ENCODE assay signal across 24 mouse cellular contexts in genomic region chr6:94945715-94946114, GRCm38 (mm10).
DNase-seq lines count a peak whose midpoint lies in the region; ATAC-seq and TF ChIP-seq lines count a peak whose summit lies in the region.
"Had no signal": no experiment of that assay in that cellular context is flagged by ENCODE, and none has a peak within 500 bp of the region (broad histone marks: within the 10 kb centered on the region; RNA-seq: fewer than 3 reads in every experiment).

No protein-coding gene starts in this region.

- H3K27ac ChIP-seq in forebrain, postnatal 0 days (ENCODE audit: low read depth, low read length) = no peak overlapping the region
- no peak overlapping the region for H3K27ac ChIP-seq in forebrain, embryonic 14.5 days (ENCODE audit: low read depth, low read length)
- peak overlapping the region; percentile 37; the same call in 1 of the 2 replicates for H3K27ac ChIP-seq in limb, embryonic 12.5 days
- H3K27ac ChIP-seq in limb, embryonic 10.5 days = no peak overlapping the region
- H3K27ac ChIP-seq in embryonic facial prominence, embryonic 15.5 days (replicated peaks) = peak overlapping the region; percentile 71; the same call in 1 of the 2 replicates
- H3K27ac ChIP-seq: embryonic facial prominence, embryonic 13.5 days; forebrain, embryonic 15.5 days; hindbrain, embryonic 12.5 days; hindbrain, embryonic 15.5 days had no signal

- H3K4me1 ChIP-seq in forebrain, postnatal 0 days (ENCODE audit: insufficient read depth) = no peaks in the 10 kb centered on the region
- no peaks in the 10 kb centered on the region for H3K4me1 ChIP-seq in forebrain, embryonic 14.5 days (ENCODE audit: control insufficient read depth, insufficient read depth, low read length)
- peaks cover 27% of the 10 kb centered on the region for H3K4me1 ChIP-seq in limb, embryonic 12.5 days (replicated peaks)
- H3K4me1 ChIP-seq in limb, embryonic 10.5 days = peaks cover 33% of the 10 kb centered on the region
- peaks cover 20% of the 10 kb centered on the region; the same call in 1 of the 2 replicates for H3K4me1 ChIP-seq in embryonic facial prominence, embryonic 15.5 days
- H3K4me1 ChIP-seq: forebrain, embryonic 15.5 days; hindbrain, embryonic 15.5 days had no signal

- H3K4me3 ChIP-seq in forebrain, postnatal 0 days (ENCODE audit: low read depth, low read length) = no peak overlapping the region
- no peak overlapping the region for H3K4me3 ChIP-seq in forebrain, embryonic 14.5 days (ENCODE audit: low read depth, low read length)
- H3K4me3 ChIP-seq in limb, embryonic 12.5 days (replicated peaks) = no peak overlapping the region
- H3K4me3 ChIP-seq in limb, embryonic 10.5 days = no peak overlapping the region
- no peak overlapping the region for H3K4me3 ChIP-seq in embryonic facial prominence, embryonic 15.5 days (replicated peaks)
- H3K4me3 ChIP-seq: embryonic facial prominence, embryonic 13.5 days; forebrain, embryonic 15.5 days; hindbrain, embryonic 12.5 days; hindbrain, embryonic 15.5 days had no signal

- 0 out of 2 replicates have a peak, but pooled peaks have one; percentile 4 for TF ChIP-seq CTCF in forebrain, postnatal 0 days (IDR thresholded peaks at IDR 0.05; ENCODE audit: low read depth)

- no peak overlapping the region for H3K9ac ChIP-seq in forebrain, postnatal 0 days
- H3K9ac ChIP-seq in forebrain, embryonic 14.5 days (ENCODE audit: low read length) = no peak overlapping the region
- no peak overlapping the region for H3K9ac ChIP-seq in limb, embryonic 12.5 days (replicated peaks)
- H3K9ac ChIP-seq in embryonic facial prominence, embryonic 15.5 days = no peak overlapping the region
- H3K9ac ChIP-seq: embryonic facial prominence, embryonic 13.5 days; forebrain, embryonic 15.5 days; hindbrain, embryonic 12.5 days; hindbrain, embryonic 15.5 days had no signal

- no peak for ATAC-seq in forebrain, postnatal 0 days
- ATAC-seq in forebrain, embryonic 14.5 days = no peak
- ATAC-seq in limb, embryonic 12.5 days (ENCODE audit: insufficient number of reproducible peaks, insufficient read depth, low FRiP score, low TSS enrichment, low read depth) = no peak
- ATAC-seq in embryonic facial prominence, embryonic 15.5 days (ENCODE audit: insufficient number of reproducible peaks, low FRiP score, low TSS enrichment, low read depth) = no peak
- peak; percentile 86 for ATAC-seq in megakaryocyte progenitor cell, adult 5-6 weeks (replicated peaks; ENCODE audit: poor library complexity)
- ATAC-seq: forebrain, embryonic 15.5 days; Patski had no signal

- DNase-seq in forebrain, postnatal 0 days = no peak
- no peak for DNase-seq in forebrain, embryonic 14.5 days (ENCODE audit: low spot score)
- DNase-seq in limb, embryonic 10.5 days (ENCODE audit: low spot score) = no peak
- DNase-seq in urinary bladder, postnatal 14 days (ENCODE audit: low spot score) = no peak
- DNase-seq: adrenal gland, postnatal 10 days; adrenal gland, postnatal 36 days; B cell, adult 2 months; cerebellum, adult 11 months; cerebellum, adult 2 months; cerebellum, postnatal 10 days; gastrocnemius, postnatal 10 days; gastrocnemius, postnatal 36 days; heart, adult 11 months had no signal

- no peaks in the 10 kb centered on the region for H3K36me3 ChIP-seq in forebrain, postnatal 0 days (ENCODE audit: insufficient read depth)
- H3K36me3 ChIP-seq in forebrain, embryonic 14.5 days (ENCODE audit: control insufficient read depth, insufficient read depth, low read length) = no peaks in the 10 kb centered on the region
- no peaks in the 10 kb centered on the region for H3K36me3 ChIP-seq in limb, embryonic 12.5 days
- H3K36me3 ChIP-seq in limb, embryonic 10.5 days = no peaks in the 10 kb centered on the region
- no peaks in the 10 kb centered on the region for H3K36me3 ChIP-seq in embryonic facial prominence, embryonic 15.5 days
- H3K36me3 ChIP-seq: embryonic facial prominence, embryonic 13.5 days; forebrain, embryonic 15.5 days; G1E; hindbrain, embryonic 12.5 days; hindbrain, embryonic 15.5 days had no signal

- 88% methylated on average over 5 of the region's 5 CpGs for WGBS in forebrain, postnatal 0 days
- 87% methylated on average over 5 of the region's 5 CpGs for WGBS in forebrain, embryonic 14.5 days
- 85% methylated on average over 5 of the region's 5 CpGs for WGBS in limb, embryonic 12.5 days
- 80% methylated on average over 5 of the region's 5 CpGs for WGBS in limb, embryonic 10.5 days
- WGBS in embryonic facial prominence, embryonic 15.5 days = 75% methylated on average over 5 of the region's 5 CpGs

- no peak overlapping the region for H3K4me2 ChIP-seq in forebrain, postnatal 0 days (ENCODE audit: low read depth)
- no peak overlapping the region for H3K4me2 ChIP-seq in forebrain, embryonic 14.5 days (ENCODE audit: low read length)
- no peak overlapping the region for H3K4me2 ChIP-seq in limb, embryonic 12.5 days
- no peak overlapping the region for H3K4me2 ChIP-seq in embryonic facial prominence, embryonic 15.5 days (replicated peaks)
- H3K4me2 ChIP-seq: embryonic facial prominence, embryonic 13.5 days; forebrain, embryonic 15.5 days; heart, embryonic 11.5 days; hindbrain, embryonic 12.5 days; hindbrain, embryonic 15.5 days had no signal

- no peaks in the 10 kb centered on the region for H3K27me3 ChIP-seq in forebrain, postnatal 0 days (ENCODE audit: insufficient read depth, low read length)
- H3K27me3 ChIP-seq in forebrain, embryonic 14.5 days (replicated peaks; ENCODE audit: control insufficient read depth, insufficient read depth, low read length) = no peaks in the 10 kb centered on the region
- no peaks in the 10 kb centered on the region for H3K27me3 ChIP-seq in limb, embryonic 12.5 days
- no peaks in the 10 kb centered on the region for H3K27me3 ChIP-seq in limb, embryonic 10.5 days (ENCODE audit: low read depth, poor library complexity, severe bottlenecking)
- no peaks in the 10 kb centered on the region for H3K27me3 ChIP-seq in embryonic facial prominence, embryonic 15.5 days
- H3K27me3 ChIP-seq: CH12.LX; embryonic facial prominence, embryonic 13.5 days; forebrain, embryonic 15.5 days; hindbrain, embryonic 12.5 days; hindbrain, embryonic 15.5 days; Patski had no signal

- no peaks in the 10 kb centered on the region for H3K9me3 ChIP-seq in forebrain, postnatal 0 days (ENCODE audit: low read length)
- no peaks in the 10 kb centered on the region for H3K9me3 ChIP-seq in forebrain, embryonic 14.5 days (replicated peaks; ENCODE audit: control insufficient read depth, low read length)
- no peaks in the 10 kb centered on the region for H3K9me3 ChIP-seq in limb, embryonic 12.5 days
- no peaks in the 10 kb centered on the region for H3K9me3 ChIP-seq in limb, embryonic 10.5 days (replicated peaks)
- no peaks in the 10 kb centered on the region for H3K9me3 ChIP-seq in embryonic facial prominence, embryonic 15.5 days (replicated peaks)
- H3K9me3 ChIP-seq: embryonic facial prominence, embryonic 13.5 days; forebrain, embryonic 15.5 days; G1E; hindbrain, embryonic 12.5 days; hindbrain, embryonic 15.5 days had no signal

Comparison
In these comparisons a context has a peak if more than half of its experiments do, and no peak if none do; other contexts are left out.
1. H3K27ac ChIP-seq: peak in limb, embryonic 12.5 days (single experiment) and embryonic facial prominence, embryonic 15.5 days (single experiment); none in forebrain, postnatal 0 days (single experiment), forebrain, embryonic 14.5 days (single experiment) and limb, embryonic 10.5 days (single experiment).